Mouse (Mus musculus): Measurements from ENCODE around the gene 9030025P20Rik. TPM values are rescaled to one million over a fixed set of nuclear protein-coding genes. Genes with fewer than 3 reads are reported as not detected.
"Not testable (repeated sequence)": the region's sequence is repeated elsewhere in the genome, so short reads cannot be mapped to it uniquely, and the experiment has no call there.

The 9030025P20Rik gene
- polyA plus RNA-seq, 1 experiment from 2014 or later, result 12.4 TPM

- H3K4me1 ChIP-seq; H3K4me2 ChIP-seq; ATAC-seq; H3K27me3 ChIP-seq; H3K9me3 ChIP-seq (replicated peaks); H3K27ac ChIP-seq; H3K36me3 ChIP-seq (ENCODE audit: poor library complexity, severe bottlenecking); H3K4me3 ChIP-seq; H3K9ac ChIP-seq: not testable (repeated sequence)
- no CpG with 5 or more reads among the region's 5 CpGs for WGBS
Observed at GRCm38 (mm10) chr17:14994140-14994539, 15.9 kb downstream of the 9030025P20Rik start.

DNA sequence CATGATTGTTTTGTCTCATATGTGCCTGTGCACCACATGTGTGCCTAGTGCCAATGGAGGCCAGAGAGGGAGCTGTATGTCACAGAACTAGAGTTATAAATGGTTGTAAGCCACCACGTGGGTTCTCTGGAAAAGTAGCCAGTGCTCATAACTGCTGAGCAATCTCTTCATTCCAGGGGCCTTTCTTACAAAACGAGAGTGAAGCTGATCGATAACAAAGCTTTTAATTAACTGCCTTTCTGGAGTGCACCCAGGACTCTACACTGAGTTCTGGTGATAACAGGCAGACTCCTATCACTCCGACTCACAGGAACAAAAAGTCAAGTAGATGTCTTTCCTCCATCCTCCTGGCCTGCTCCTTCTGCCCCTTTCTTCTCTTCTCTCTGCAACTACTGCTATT is 21.8 kb downstream of the 9030025P20Rik start:
- not testable (repeated sequence) for H3K27me3 ChIP-seq; H3K36me3 ChIP-seq (ENCODE audit: poor library complexity, severe bottlenecking); H3K27ac ChIP-seq; H3K9ac ChIP-seq; H3K4me3 ChIP-seq; H3K9me3 ChIP-seq (replicated peaks); H3K4me2 ChIP-seq; H3K4me1 ChIP-seq; ATAC-seq
- no CpG with 5 or more reads among the region's 4 CpGs for WGBS

DNA sequence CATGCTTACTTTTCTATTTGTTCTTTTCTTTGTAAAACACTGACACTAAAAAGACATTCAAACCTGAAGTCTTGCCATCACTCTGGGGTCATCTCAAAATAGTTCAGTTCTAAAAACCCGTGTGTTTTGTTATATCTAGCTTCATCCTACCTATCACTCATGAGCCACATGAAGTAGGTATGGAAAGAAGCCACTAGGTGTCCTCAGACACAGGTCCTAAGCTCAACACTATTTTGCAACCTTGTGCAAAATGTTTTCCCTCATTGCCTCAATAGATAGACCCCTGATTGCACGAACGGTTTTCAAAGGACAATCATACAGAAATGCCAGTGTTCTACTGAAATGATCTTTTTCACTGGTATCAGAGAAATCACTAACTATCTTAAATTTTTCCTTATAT is 30.8 kb downstream of the 9030025P20Rik start:
- H3K4me1 ChIP-seq; H3K4me3 ChIP-seq; H3K4me2 ChIP-seq; H3K36me3 ChIP-seq (ENCODE audit: poor library complexity, severe bottlenecking); H3K9me3 ChIP-seq (replicated peaks); ATAC-seq; H3K27me3 ChIP-seq; H3K27ac ChIP-seq; H3K9ac ChIP-seq: not testable (repeated sequence)
- WGBS, result no CpG with 5 or more reads among the region's 3 CpGs

DNA sequence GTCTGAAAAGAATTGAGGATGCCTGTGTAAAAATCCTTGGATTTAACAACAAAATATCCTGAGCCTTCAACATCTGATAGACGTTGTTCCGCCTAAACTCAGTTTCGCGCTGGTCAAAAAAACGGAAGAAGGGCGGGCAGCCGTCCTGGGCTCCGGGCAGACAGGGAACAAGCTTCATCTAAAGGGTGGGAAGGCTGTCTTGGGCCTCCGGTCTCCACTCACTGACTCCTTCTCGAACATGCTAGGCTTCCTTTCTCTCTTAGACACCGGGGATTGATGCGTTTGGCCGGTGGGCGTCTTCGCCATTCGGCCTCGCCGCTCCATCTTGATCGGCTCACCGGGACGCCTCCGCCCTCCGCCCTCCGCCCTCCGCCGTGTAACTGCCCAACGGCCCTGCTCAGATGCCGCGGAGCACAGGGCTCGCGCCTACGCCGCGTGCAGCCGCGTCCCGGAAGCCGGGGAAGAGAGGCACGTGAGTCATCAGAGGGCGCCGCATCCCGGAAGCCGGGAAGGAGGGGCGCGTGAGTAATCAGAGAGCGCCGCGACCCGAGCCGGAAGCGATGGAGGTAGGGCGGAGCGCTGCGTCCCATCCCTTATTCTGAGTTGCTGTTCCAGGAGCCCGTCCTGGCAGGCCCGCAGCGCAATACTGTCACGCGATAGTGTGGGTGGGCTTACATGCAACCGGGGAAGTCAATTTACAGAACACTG is 31.6 kb downstream of the 9030025P20Rik start, which contains the start of gene Gm3435:
Gm3435 (plus strand) TSS at position 471 of the 708 bp plus-strand sequence.
- not testable (repeated sequence) for H3K4me3 ChIP-seq; H3K9me3 ChIP-seq (replicated peaks); H3K36me3 ChIP-seq (ENCODE audit: poor library complexity, severe bottlenecking); H3K27me3 ChIP-seq; H3K9ac ChIP-seq; H3K4me2 ChIP-seq; H3K27ac ChIP-seq; H3K4me1 ChIP-seq
- peak; percentile 99 for ATAC-seq
- no CpG with 5 or more reads among the region's 60 CpGs for WGBS

GRCm38 (mm10) chr17:15021503-15022220 is 43.4 kb downstream of the 9030025P20Rik start:
- not testable (repeated sequence) for H3K4me1 ChIP-seq; H3K9me3 ChIP-seq (replicated peaks); H3K4me2 ChIP-seq; H3K27me3 ChIP-seq; H3K36me3 ChIP-seq (ENCODE audit: poor library complexity, severe bottlenecking); H3K4me3 ChIP-seq; ATAC-seq; H3K27ac ChIP-seq; H3K9ac ChIP-seq
- WGBS, result 84% methylated on average over 3 of the region's 3 CpGs

- peak; percentile 76 for ATAC-seq
- WGBS, result no CpG with 5 or more reads among the region's 97 CpGs
- not testable (repeated sequence) for H3K9ac ChIP-seq; H3K4me2 ChIP-seq; H3K9me3 ChIP-seq (replicated peaks); H3K27ac ChIP-seq; H3K4me3 ChIP-seq; H3K36me3 ChIP-seq (ENCODE audit: poor library complexity, severe bottlenecking); H3K27me3 ChIP-seq; H3K4me1 ChIP-seq
Observed at GRCm38 (mm10) chr17:15023878-15024492, 45.7 kb downstream of the 9030025P20Rik start.

DNA sequence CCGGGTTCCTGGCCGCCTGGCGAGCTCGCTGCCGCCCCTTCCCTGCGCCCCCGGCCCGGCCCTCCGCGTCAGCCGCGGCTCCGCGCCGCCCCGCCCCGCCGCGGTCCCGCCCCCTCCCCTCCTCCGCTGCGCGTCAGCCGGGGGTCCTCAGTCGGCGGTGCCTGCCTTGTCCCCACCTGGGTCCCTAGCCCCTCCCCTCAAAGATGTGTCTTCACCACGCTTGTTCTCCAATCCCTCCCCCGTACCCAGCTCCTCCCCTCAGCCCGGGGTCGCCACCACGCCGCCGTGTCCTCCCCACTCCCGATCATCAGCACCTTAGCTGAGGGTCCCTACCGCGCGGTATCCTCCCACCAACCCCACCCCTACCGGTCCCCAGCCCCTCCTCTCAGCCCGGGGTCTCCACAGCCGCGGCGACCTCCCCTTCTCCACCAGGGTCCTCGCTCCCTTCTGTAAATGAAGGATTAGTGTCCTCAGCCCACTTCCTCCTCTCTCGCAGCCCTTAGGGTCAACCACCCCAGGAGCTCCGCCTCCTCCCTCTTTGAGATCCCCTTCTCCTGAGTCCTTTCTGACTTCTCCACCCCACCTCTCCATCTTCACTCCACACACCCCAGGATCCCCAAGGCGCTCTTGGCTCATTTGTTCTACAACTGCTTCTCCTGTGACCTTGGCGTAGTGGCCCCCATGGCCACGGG is 46.4 kb downstream of the 9030025P20Rik start:
- not testable (repeated sequence) for H3K27ac ChIP-seq; H3K4me1 ChIP-seq; H3K4me3 ChIP-seq; H3K27me3 ChIP-seq; H3K9me3 ChIP-seq (replicated peaks); H3K36me3 ChIP-seq (ENCODE audit: poor library complexity, severe bottlenecking); H3K9ac ChIP-seq; H3K4me2 ChIP-seq
- peak; percentile 93 for ATAC-seq
- no CpG with 5 or more reads among the region's 48 CpGs for WGBS

GRCm38 (mm10) chr17:15025513-15025912 is 47.2 kb downstream of the 9030025P20Rik start:
- not testable (repeated sequence) for H3K27me3 ChIP-seq; H3K4me1 ChIP-seq; H3K4me2 ChIP-seq; ATAC-seq; H3K27ac ChIP-seq; H3K36me3 ChIP-seq (ENCODE audit: poor library complexity, severe bottlenecking); H3K9ac ChIP-seq; H3K9me3 ChIP-seq (replicated peaks); H3K4me3 ChIP-seq
- no CpG with 5 or more reads among the region's 6 CpGs for WGBS

DNA sequence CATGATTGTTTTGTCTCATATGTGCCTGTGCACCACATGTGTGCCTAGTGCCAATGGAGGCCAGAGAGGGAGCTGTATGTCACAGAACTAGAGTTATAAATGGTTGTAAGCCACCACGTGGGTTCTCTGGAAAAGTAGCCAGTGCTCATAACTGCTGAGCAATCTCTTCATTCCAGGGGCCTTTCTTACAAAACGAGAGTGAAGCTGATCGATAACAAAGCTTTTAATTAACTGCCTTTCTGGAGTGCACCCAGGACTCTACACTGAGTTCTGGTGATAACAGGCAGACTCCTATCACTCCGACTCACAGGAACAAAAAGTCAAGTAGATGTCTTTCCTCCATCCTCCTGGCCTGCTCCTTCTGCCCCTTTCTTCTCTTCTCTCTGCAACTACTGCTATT is 53.1 kb downstream of the 9030025P20Rik start:
- H3K27ac ChIP-seq; H3K4me3 ChIP-seq; ATAC-seq; H3K27me3 ChIP-seq; H3K36me3 ChIP-seq (ENCODE audit: poor library complexity, severe bottlenecking); H3K4me1 ChIP-seq; H3K9ac ChIP-seq; H3K9me3 ChIP-seq (replicated peaks); H3K4me2 ChIP-seq: not testable (repeated sequence)
- no CpG with 5 or more reads among the region's 4 CpGs for WGBS

GRCm38 (mm10) chr17:15040455-15040854 is 62.2 kb downstream of the 9030025P20Rik start:
- H3K4me1 ChIP-seq; H3K27me3 ChIP-seq; H3K9ac ChIP-seq; ATAC-seq; H3K9me3 ChIP-seq (replicated peaks); H3K4me2 ChIP-seq; H3K4me3 ChIP-seq; H3K36me3 ChIP-seq (ENCODE audit: poor library complexity, severe bottlenecking); H3K27ac ChIP-seq: not testable (repeated sequence)
- no CpG with 5 or more reads among the region's 3 CpGs for WGBS

All from forebrain, embryonic 13.5 days (tissue).